Mouse (Mus musculus): ENCODE data around the gene Ace.

The Ace gene

DNA sequence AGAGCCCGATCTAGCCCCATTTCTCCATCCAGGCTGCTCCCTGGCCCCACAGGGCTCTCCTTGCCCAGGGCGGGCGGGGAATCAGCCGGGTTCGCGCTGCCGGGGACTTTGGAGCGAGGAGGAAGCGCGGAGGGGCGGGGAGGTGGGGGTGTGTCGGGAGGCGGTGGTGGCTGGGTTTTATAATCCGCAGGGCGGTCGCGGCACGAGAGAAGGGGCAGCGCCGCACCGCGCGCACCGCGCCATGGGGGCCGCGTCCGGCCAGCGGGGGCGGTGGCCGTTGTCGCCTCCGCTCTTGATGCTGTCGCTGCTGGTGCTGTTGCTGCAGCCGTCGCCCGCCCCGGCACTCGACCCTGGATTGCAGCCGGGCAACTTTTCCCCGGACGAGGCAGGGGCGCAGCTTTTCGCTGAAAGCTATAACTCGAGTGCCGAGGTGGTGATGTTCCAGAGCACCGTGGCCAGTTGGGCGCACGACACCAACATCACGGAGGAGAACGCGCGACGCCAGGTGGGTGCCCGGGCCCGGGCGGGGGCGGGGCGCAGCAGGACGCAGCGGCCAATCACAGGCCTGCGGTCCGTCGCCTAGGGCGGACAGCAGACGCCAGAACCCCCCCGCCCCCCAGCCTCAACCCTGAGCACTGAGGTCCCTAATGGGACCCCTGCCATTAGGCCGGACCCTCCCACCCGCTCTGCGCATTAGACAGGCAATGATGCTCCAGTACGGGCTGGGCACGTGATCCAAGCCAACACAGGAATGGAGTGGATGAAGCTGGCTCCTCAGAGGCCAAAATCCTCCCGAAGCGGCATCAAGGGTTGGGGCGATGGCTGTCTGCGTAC lies at the start of gene Ace:
Gene Ace (plus strand): TSS at position 205 of the 834 bp plus-strand sequence.
- DNase-seq = peak in 1 of 2 experiments; percentile 47

DNA sequence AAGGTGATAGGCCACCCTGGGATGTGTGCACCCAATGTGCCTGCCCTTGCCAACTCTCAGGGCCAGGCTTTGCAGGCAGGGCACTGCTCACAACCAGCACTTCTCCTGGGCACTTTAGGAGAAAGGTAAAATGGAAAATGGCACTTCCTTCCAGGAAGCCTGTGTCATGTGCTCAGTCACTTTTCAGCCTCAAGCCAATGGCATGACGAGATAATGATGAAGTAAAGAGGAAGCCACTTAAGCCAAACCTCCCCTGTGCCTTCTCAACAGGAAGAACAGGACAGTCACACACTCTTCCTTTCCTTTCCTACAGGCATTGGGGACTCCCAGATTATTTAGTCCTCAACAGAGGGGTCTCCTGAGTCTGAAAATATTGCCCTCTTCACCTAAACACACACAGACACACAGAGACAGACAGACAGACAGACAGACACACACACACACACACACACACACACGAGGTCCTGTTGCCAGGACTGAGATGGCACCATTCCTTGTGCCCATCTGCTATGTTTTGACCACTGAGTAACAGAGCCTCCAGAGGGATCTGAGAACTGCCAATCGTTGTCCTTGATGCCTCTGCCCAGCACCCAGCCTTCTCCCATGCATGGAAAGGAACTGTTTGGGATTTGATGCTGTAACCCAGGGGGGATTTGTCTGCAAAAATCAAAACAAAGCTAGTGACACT lies 47.5 kb upstream of the Ace start:
- no peak for DNase-seq

DNA sequence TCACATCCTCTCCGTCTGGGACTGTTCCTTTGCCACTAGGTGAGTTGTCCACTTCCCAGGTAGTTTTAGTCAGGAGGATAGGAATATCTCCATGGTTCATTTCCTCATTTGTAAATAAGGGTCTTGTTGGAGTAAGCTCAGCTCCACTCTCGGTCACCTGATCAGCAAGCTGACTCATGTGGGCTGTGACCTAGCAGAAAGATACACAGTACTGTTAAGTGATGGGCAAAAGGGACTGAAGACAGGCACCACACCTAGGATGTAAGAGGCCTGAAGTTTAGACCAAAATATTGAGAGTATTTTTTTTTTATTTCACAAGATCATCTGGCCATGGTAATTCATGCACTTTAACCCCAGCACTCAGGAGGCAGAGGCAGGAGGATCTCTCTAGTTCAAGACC lies 46.9 kb upstream of the Ace start:
- no peak for DNase-seq

DNA sequence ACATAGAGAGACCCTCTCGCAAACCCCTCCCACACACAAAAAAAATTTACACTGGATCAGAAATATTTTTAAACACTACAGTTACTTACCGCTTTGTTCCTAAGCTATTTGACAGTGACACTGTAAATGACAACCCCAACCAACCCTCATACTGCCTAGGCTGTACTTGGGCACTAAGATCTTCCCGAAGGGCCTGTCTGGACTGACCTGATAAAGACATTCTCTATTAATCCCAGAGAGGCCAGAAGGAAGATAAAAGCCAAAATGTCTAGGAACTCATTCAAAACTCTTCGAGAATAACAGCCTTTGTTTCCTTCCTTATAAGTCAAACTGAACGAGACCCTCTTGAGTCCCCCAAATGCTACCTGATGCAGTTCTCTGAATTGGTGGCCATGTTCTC lies 46.5 kb upstream of the Ace start:
- no peak for DNase-seq

DNA sequence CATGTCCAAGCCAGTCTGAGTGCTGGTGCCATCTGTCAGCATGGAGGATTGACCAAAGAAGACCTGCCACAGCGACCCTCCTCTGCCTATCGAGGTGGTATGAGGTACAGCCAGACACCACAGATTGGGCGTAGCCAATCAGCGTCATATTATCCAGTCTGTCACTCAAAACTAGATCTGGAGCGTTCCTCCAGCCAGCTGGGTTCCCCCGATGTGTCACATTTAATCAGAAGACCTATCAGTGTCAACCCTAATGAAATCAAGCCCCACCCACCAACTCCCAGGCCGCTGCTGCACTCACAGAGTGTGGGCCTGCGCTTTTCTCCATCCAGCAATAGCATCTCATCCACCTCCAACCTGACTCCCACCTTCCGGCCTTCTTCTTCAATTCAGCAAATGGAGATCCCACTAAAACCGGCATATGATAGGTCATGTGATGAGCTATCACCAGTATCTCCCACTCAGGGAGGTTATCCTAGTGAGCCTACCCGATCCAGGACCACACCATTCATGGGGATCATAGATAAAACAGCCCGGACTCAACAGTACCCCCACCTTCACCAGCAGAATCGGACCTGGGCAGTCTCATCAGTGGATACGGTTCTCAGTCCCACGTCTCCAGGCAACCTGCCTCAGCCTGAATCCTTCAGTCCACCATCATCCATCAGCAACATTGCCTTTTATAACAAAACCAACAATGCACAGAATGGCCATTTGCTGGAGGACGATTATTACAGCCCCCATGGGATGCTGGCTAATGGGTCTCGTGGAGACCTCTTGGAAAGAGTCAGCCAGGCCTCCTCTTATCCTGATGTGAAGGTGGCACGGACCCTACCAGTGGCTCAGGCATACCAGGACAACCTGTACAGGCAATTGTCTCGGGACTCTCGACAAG lies 44.7 kb upstream of the Ace start:
- DNase-seq = no peak

DNA sequence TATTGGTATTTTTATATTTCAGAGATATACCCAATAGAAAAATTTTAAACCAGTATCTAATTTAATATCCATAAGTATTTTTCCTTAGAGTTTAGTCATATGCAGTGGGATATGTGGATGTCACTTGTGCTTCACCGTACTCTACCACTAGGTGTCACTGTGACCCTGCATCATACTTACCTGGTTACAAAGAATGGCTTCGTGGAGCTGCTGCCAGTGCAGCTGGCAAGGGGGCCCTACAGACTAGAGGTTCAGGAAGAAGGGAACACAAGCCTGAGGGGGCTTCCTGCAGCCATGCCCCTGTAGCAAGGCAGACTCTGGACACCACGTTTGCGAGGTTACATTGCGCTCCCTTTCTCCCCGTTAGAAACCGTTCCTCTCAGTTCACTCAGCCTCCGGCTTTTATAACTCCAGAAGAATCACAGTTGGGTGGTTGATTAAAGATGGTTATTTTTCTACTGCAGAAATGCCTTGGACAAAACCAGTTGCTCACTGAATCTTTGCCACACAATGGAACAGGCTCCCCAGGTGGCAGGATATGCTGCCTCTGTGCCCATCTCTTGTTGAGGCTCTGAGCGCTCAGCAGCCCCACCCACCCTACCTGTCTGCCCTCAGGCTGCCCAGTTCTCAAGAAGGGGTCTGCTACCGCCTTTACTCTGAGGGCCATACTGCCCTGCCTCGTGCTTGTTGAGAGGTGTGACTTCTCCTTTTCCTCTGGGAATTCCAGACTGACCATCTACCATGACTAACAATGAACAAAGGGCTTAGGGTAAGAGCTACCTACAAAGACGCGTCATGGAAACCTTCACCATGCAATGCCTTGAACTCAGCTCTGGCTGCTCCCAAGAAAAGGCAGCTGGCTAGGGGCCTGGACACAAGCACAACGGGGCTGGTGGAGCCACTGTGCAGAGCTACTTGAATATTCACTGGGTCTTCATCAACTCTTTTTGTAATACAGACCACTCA lies 40.4 kb upstream of the Ace start:
- DNase-seq = peak; percentile 47 to 77

DNA sequence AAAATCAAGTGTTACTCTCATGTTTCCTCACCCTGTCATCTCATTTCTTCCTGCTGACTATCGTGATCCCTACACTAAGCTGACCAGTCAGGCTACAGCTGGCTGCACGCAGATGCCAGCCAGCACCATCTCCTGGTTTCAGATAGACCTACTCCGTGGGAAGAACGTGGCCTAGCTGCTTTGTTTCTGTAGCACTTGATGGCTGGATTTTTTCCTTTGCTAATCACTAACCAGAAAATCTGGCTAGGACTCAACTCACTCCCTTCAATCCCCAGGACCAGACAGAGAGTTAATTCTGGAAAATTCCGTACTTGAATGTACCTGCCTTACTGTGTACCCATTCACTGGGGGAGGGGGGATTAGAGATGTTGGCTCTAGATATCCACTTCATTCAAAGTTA lies 39.6 kb upstream of the Ace start:
- DNase-seq = no peak

DNA sequence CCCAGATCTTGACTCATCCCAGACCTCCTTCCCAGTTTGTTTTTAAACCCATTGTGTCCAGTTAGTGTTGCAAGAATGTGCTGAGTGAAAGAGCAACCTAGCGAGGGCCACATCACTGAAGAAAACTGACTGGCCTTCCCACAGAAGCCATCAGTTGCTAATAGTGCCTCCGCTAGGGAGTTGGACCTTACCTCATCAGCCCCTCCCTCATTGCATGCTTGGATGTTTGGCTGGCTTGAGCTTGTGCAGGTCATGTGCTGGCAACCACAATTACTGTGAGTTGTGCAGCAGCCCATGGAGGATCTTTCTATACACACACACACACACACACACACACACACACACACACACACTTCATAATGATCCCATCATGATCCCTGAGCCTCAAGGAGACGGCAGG lies 36.4 kb upstream of the Ace start:
- DNase-seq = no peak

DNA sequence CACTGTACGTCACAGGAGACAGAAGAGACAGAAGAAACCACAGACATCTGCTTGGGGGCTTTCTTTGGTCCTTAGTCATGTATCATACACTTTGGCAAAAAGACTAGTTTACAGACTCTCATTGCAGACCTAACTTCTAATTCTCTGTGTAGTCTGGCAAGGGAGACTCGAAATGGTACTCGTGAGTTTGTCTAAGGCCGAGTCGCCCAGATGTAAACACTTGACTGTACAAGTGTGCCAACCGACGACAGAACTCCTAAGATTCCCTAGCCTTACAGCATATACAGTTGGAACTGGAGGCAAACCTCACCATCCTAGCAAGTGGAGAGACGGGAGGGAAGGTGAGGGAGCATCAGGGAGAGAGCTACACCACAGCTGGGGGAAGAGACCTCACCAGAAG lies 34.0 kb upstream of the Ace start:
- no peak for DNase-seq

DNA sequence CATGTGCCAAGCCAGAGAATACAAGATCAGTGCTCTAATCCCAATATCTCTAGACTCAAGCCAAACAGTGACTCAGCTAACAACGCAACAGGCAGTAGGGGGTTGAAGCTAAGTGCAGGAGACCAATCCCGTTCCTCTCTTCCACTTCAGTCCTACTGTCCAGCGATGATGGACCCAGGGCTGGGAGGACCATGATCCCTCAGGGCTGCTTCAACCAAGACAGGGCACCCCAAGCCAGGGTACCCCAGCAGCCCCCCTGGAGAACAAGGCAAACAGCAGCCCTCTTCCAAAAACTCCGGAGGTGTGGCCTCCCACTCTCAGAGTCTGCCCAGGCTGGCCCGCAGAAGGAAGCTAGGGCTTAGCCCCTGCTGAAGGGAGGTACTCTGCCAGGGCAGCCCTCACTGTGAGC lies 33.4 kb upstream of the Ace start:
- DNase-seq = no peak

DNA sequence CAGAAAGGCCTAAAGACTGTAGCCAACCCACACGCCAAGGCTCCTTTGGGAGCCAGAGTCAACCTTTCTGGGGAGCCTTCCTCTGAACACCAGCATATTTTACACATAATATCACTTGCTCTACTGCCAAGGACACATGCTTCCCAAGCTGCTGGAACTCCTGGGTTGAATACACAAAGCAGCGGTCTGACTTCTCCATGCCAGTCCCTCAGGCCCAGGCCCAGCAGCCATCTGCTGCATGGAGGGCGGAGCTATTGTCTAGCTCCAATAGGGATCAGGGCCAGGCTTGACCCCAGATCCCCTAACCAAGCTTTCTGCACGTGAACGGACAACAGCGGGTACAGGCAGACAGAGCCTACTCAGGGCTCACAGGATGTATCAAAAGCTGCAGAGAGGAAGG lies 32.9 kb upstream of the Ace start:
- DNase-seq = no peak

DNA sequence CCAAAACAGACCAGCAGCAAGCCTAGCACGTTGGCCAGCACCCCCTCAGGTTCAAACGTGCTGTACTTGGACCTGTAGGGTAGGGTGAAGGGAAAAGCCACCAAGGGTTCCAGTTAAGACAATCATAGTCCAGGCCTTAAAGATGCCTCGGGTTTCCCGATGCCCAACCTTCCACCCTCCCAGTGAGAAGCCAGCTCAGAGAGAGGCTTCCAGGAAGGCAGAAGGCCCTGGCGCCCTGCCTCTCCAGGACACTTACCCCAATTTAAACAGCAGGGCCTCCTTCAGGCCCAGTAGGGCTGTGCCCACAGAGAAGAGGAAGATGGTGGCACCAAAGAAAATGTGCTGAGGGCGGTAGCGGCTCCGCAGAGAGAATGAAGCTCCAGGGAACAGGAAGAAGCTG lies 32.2 kb upstream of the Ace start:
- DNase-seq = no peak

DNA sequence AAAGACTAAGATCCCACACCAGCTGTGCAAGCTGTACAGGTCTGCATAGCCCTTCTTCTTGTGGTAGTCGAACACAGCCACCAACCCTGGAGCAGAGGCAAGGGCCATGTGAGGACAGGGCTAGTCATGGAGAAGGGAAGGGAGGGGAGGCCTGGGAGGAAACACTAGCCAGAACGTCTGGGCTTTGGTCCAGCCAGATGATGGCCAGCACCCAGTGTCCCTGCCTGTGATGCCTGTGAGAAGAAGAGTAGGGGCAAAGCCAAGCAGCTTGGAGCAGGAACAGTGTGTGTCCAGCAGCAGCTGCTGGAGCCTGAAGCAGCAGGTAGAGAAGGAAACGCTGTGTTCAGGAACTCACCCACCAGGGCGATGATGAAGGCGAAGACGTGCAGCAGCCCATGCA lies 31.5 kb upstream of the Ace start:
- DNase-seq = peak; percentile 19 to 57

DNA sequence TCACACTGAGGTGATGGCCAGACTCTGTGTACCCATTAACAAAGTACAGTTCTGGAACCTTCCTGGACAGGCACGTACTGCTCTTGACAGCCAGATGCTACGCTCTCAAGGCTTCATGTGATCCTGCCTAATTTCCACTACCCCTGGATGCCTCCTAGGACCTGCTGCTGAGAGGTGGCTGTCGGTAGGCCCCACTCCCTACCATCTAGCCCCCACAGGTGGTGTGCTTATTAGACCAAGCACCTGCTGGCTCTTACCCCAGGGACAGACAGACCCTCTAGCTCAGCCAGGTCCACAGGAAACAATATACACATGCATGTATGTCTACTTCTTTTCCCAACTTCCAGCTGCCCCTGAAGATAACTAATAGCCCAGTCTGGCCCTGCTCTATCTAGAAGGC lies 30.8 kb upstream of the Ace start:
- no peak for DNase-seq

DNA sequence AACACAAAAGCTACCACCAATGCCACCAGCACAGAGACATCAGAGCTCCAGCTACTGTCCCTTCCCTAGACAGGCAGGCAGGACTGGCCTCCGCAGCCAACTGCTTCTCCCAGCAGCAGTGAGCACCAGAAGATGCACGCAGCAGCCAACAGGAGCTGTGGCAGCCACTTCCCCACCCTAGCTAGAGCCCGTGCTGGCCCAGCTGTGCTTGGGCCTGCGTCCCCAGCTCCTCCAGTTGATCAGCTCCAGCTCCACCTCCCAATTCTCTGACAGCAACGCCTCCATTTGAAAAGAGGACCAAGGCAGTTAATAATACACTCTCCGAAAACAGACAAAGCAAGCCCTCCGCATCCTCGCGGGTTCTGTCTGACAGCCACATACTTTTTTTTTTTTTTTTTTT lies 29.0 kb upstream of the Ace start:
- DNase-seq = no peak

DNA sequence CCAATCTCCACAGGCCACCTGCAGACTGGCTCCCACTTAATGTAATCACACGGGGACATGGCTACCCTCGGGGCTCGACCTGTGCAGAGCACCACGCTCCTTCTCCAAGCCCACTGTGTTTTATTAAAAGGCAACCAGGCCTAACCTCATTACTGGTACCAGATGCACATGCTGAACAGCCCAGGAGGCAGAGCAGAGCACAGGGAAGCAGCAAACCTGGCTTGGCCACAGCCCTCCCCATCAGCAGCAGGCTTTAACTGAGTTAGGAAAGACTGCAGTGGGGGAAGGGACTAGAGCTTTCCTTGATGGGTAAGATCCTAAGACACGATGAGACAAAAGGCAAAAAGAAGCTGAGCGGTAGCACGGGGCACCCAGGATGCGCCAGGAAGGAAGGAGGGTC lies 25.8 kb upstream of the Ace start:
- no peak for DNase-seq

DNA sequence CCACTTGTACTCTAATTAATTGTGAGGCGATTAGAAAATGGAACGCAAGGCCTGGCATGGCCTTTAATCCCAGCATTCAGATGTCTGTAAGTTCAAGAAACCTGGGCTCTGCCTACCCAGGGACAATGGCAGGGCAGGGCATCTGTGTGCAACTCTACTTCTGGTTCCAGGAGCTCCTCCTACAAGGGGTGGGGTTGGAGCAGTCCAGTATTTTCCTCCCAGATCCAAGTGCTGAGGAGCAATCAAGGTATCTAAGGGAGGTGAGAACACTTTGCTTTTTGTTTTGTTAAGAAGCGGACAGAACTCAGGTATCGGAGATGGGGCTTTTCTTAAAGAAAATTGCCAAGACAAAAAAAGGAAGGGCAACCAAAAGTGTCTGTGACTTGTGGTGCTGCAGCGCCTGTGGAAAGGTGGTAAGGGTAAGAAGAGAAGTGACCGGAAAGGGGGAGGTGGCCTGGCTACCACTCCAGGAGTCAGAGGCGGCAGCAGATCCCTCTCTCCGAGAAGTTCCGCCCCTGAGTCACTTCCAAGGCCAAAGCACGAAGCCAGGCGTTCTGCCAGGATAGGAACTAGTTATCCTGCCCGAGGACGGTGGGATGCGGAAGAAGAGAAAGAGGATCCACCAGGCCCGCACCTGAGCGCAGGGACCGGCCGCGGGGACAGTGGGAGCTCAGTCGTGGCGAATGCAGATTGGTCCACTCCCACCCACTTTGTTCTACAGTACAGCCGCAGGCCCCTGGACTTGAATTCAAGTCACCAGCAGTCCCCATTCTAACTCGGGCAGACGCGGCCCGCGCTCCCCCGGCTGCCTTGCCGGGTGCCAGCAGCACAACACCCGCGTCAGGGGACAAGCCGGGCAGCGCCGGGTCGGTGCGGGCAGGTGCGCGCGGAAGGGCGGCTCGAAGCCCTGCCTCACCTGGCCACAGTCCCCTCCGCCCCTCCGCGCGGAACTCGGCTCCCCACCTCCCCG lies 24.3 kb upstream of the Ace start:
- peak; percentile 30 to 43 for DNase-seq

DNA sequence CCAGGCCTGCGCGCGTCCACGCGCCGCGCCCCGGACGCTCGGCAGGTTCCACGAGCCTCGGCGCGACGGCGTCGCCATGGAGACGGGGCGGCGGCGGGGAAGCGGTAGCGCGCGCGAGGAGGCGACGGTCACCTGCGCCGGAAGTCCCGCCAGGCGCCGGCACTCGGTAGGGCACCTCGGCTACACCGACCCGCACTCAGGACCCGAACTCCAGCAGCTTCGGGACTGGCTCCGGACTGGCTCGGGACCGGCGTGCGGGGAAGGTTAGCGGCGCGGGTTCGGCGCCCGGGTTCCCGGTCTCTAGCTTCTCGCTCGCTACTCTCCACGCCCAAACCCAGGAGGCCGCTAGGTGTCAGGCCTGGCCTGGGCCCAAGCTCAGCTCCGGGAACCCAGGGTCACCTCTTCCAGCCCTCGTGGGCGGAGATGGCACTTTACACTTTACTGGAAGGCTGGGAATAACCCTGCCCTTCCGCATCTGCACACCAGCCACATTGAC lies 23.6 kb upstream of the Ace start:
- DNase-seq = peak; percentile 75 to 85

DNA sequence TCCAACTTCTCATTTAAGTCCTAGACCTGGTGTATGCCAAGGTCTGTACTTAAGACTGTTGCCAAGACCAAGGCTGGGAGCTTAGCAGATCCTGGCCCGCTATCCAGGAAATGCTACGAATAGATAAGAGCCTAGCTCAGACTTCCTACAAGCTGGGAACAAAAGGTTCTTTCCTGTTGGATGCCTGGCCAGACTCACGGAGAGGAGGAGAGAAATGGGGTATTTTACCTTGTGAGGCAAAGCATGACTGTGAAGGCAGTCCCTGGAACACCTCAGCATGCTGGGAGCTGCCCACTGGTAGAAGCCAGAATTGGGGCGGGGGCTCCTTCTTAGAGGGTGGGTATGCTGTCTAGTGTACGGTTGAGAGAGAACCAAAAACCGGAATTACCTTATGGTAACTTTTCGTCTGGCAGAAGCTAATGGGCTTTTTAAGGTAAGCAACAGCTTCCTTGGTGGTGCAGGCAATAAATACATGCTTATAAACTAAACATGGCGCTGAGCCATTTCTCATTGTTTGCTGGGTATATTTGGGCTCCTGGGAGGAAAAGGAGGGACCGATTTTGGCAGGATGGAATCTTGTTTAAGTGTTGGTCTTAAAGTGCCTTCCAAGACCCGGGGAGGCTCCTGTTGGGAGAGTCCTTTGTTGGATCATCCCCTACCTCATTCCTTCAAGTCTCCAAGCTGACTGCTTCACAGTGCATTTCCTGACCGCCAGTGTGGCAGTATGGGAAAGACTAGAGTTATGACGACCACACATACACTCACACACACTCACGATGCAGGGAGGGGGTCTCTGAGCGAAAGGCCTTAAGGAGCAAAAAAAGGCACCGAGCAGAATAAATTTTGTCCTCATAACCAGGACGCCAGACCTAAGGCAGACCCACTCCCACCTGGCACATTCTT lies 22.7 kb upstream of the Ace start:
- peak; percentile 38 to 39 for DNase-seq

DNA sequence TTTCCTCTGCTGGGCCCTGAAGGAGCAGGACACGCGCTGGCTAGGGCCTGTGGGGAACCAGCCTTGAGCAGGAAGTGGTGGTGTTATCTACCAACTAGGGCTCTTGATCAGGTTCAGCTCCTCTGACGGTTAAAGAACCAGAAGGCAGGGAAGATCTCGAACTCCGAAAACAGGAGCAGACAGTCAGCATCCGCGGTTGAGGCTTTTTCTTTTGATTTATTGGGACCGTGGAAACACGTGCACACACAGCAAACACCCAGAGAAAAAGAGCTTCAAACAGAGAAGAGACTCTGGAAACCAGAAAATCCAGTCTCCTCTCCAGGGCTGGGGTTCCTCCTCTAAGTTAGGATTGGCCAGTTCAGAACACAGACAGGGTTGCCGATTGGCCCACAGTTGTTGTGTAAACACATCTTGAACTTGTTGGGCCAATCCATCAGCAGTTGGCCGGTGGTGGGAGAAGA lies 21.0 kb upstream of the Ace start:
- no peak for DNase-seq
